Mouse (Mus musculus) stomach, embryonic 16.5 days (tissue): ENCODE measurements at regions not wholly inside any gene's neighbourhood (a gene's known extent, or its start where the extent isn't known, plus 50 kb on each side); places are given as distances from the start of the nearest gene placed in this dataset.

Source experiments
- ATAC-seq: fragments of 200-750 bp; cut with Nextera tagmentation; 2 replicates; pipeline ENCODE4 v1.8.0; 2017; ENCODE audit warnings: moderate number of reproducible peaks, moderate TSS enrichment; ENCODE audit not compliant: insufficient read depth, low FRiP score
- H3K27ac ChIP-seq: fragments of 300-500 bp; sonication (generic); 2 replicates; pipeline ENCODE4 v1.5.1; 2014; ENCODE audit warnings: low read length
- H3K27me3 ChIP-seq: fragments of 300-500 bp; sonication (generic); 2 replicates; pipeline ENCODE4 v1.6.1; 2014; ENCODE audit warnings: low read length, control low read depth, mixed read lengths; ENCODE audit not compliant: control insufficient read depth, insufficient read depth
- H3K36me3 ChIP-seq: fragments of 300-500 bp; sonication (generic); 2 replicates; pipeline ENCODE4 v1.6.1; 2014; ENCODE audit warnings: low read length; ENCODE audit not compliant: control insufficient read depth, insufficient read depth
- H3K4me1 ChIP-seq: fragments of 300-500 bp; sonication (generic); 2 replicates; pipeline ENCODE4 v1.6.1; 2014; ENCODE audit warnings: low read length, control low read depth, mixed read lengths; ENCODE audit not compliant: control insufficient read depth, insufficient read depth
- H3K4me2 ChIP-seq: fragments of 300-500 bp; sonication (generic); 2 replicates; pipeline ENCODE4 v1.6.1; 2014; ENCODE audit warnings: low read depth, low read length, mixed read lengths
- H3K4me3 ChIP-seq: fragments of 300-500 bp; sonication (generic); replicated peaks from 2 replicates; pipeline ENCODE4 v1.5.1; 2014; ENCODE audit warnings: mild to moderate bottlenecking, low read length
- H3K9ac ChIP-seq: fragments of 300-500 bp; sonication (generic); 2 replicates; pipeline ENCODE4 v1.6.1; 2014; ENCODE audit warnings: low read length
- H3K9me3 ChIP-seq: fragments of 300-500 bp; sonication (generic); replicated peaks from 2 replicates; pipeline ENCODE4 v1.6.1; 2016; ENCODE audit warnings: low read length, control low read depth; ENCODE audit not compliant: control insufficient read depth
- WGBS: fragments of 180-500 bp; shearing (Covaris S2); extraction: QIAGEN DNeasy Blood & Tissue Kit; methylation state at CpG from one replicate; pipeline ENCODE4 v1.1.7; 2014; 5-methylcytosine and 5-hydroxymethylcytosine counted together

DNA sequence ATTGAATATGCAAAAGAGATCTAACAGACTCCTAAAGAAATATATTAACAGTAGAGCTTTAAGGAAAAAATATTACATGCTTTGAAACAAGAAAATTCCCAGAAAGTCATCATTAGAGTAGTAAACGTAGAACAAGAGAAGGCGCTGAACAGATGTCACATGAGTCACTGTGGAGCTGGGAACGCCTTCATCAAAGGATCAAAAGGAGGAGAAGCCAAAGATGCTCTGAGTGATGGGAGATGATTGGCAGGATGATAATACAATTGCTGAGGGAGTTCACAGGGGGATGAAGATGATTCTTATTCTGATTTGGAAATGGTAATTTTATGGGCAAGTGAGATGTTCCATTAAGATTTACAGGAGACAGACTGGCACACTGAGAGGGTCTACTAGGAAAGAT lies 417.1 kb upstream of the Syt1 start:
- no peak for ATAC-seq
- H3K4me3 ChIP-seq: no peak overlapping the region
- WGBS: 89% methylated on average over 3 of the region's 3 CpGs
- H3K27me3 ChIP-seq: no peaks in the 10 kb centered on the region
- H3K36me3 ChIP-seq: no peaks in the 10 kb centered on the region
- H3K4me1 ChIP-seq: no peaks in the 10 kb centered on the region
- H3K9me3 ChIP-seq: no peaks in the 10 kb centered on the region
- H3K9ac ChIP-seq: no peak overlapping the region
- H3K4me2 ChIP-seq: no peak overlapping the region
- H3K27ac ChIP-seq: no peak overlapping the region

GRCm38 (mm10) chr10:109407011-109407410 lies 396.2 kb upstream of the Syt1 start:
- no peak overlapping the region for H3K27ac ChIP-seq
- H3K4me1 ChIP-seq: no peaks in the 10 kb centered on the region
- H3K27me3 ChIP-seq: no peaks in the 10 kb centered on the region
- 37% methylated on average over 3 of the region's 3 CpGs for WGBS
- no peaks in the 10 kb centered on the region for H3K9me3 ChIP-seq
- no peak overlapping the region for H3K4me3 ChIP-seq
- no peak overlapping the region for H3K4me2 ChIP-seq
- H3K9ac ChIP-seq: no peak overlapping the region
- no peaks in the 10 kb centered on the region for H3K36me3 ChIP-seq
- no peak for ATAC-seq

- Histone ChIP-seq H3K9me3 (no peaks in the 10 kb centered on the region), H3K36me3 (no peaks in the 10 kb centered on the region), H3K9ac (no peak overlapping the region), H3K4me1 (no peaks in the 10 kb centered on the region), H3K27me3 (no peaks in the 10 kb centered on the region), H3K4me2 (no peak overlapping the region), H3K27ac (no peak overlapping the region), H3K4me3 (no peak overlapping the region)
- 80% methylated on average over 6 of the region's 6 CpGs for WGBS
- ATAC-seq: no peak
These were observed 394.4 kb upstream of the Syt1 start for GRCm38 (mm10) chr10:109405116-109405685.

- 59% methylated on average over 4 of the region's 4 CpGs for WGBS
- no peak for ATAC-seq
- H3K4me2 ChIP-seq: no peak overlapping the region
These were observed 373.0 kb upstream of the Syt1 start for GRCm38 (mm10) chr10:109383758-109384157.

GRCm38 (mm10) chr10:109378846-109379245 lies 368.1 kb upstream of the Syt1 start:
- no peak overlapping the region for H3K4me3 ChIP-seq
- 0 out of 2 replicates have a peak, but pooled peaks cover 2% of the 10 kb centered on the region for H3K4me1 ChIP-seq
- no peak for ATAC-seq
- H3K9ac ChIP-seq: no peak overlapping the region
- H3K36me3 ChIP-seq: no peaks in the 10 kb centered on the region
- WGBS: 80% methylated on average over 4 of the region's 4 CpGs
- no peaks in the 10 kb centered on the region for H3K27me3 ChIP-seq
- H3K9me3 ChIP-seq: no peaks in the 10 kb centered on the region
- no peak overlapping the region for H3K4me2 ChIP-seq
- H3K27ac ChIP-seq: no peak overlapping the region

More at GRCm38 (mm10) chr10:109383758-109384157, 373.0 kb upstream of the Syt1 start:
- Histone ChIP-seq H3K36me3 (no peaks in the 10 kb centered on the region), H3K9ac (no peak overlapping the region), H3K27me3 (no peaks in the 10 kb centered on the region), H3K9me3 (no peaks in the 10 kb centered on the region), H3K4me3 (no peak overlapping the region), H3K27ac (no peak overlapping the region), H3K4me1 (0 out of 2 replicates have a peak, but pooled peaks cover 2% of the 10 kb centered on the region)

- Histone ChIP-seq H3K4me1 (no peaks in the 10 kb centered on the region), H3K4me3 (no peak overlapping the region), H3K9ac (no peak overlapping the region), H3K9me3 (no peaks in the 10 kb centered on the region), H3K36me3 (no peaks in the 10 kb centered on the region), H3K4me2 (no peak overlapping the region), H3K27ac (no peak overlapping the region), H3K27me3 (no peaks in the 10 kb centered on the region)
- 56% methylated on average over 1 of the region's 1 CpGs for WGBS
- no peak for ATAC-seq
These were observed 349.4 kb upstream of the Syt1 start for GRCm38 (mm10) chr10:109360161-109360560.

- no peaks in the 10 kb centered on the region for H3K4me1 ChIP-seq
- no peak overlapping the region for H3K4me2 ChIP-seq
- H3K9me3 ChIP-seq: no peaks in the 10 kb centered on the region
- 54% methylated on average over 6 of the region's 6 CpGs for WGBS
- H3K27me3 ChIP-seq: no peaks in the 10 kb centered on the region
- ATAC-seq: no peak
- H3K27ac ChIP-seq: no peak overlapping the region
- no peak overlapping the region for H3K4me3 ChIP-seq
- no peak overlapping the region for H3K9ac ChIP-seq
- no peaks in the 10 kb centered on the region for H3K36me3 ChIP-seq
These were observed 348.0 kb upstream of the Syt1 start for GRCm38 (mm10) chr10:109358812-109359211.

GRCm38 (mm10) chr10:109332846-109333386 lies 322.1 kb upstream of the Syt1 start:
- Histone ChIP-seq H3K36me3 (no peaks in the 10 kb centered on the region), H3K27ac (no peak overlapping the region), H3K27me3 (no peaks in the 10 kb centered on the region), H3K4me2 (no peak overlapping the region), H3K4me1 (no peaks in the 10 kb centered on the region), H3K9ac (no peak overlapping the region), H3K4me3 (no peak overlapping the region), H3K9me3 (no peaks in the 10 kb centered on the region)
- WGBS: 76% methylated on average over 7 of the region's 7 CpGs
- ATAC-seq: no peak

DNA sequence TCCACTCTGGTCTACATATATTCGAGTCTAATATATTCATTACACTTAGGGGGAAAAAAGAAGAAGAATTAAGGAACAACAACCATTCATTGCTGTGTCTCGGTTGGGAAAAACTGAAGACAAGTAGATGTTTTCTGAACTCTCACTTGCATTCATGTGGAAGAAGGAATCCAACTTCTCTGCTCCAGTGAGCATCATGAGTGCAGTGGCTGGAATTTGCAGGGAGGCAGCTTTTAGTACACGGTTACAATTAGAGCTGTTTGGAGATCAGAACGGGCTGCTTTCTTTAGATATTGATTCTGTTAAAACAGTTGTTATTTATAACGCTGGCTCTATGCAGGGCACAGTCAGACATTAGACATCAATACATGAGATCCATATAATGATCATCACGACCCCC lies 298.5 kb upstream of the Syt1 start:
- ATAC-seq: no peak
- Histone ChIP-seq H3K9me3 (no peaks in the 10 kb centered on the region), H3K36me3 (no peaks in the 10 kb centered on the region), H3K27me3 (no peaks in the 10 kb centered on the region), H3K4me1 (no peaks in the 10 kb centered on the region), H3K4me2 (no peak overlapping the region), H3K4me3 (no peak overlapping the region), H3K9ac (no peak overlapping the region), H3K27ac (no peak overlapping the region)
- WGBS: 76% methylated on average over 6 of the region's 6 CpGs
